Mouse (Mus musculus) CD4-positive helper T cell, adult 2 months (primary cell): ENCODE measurements around the gene Etnk2.
"Not testable (repeated sequence)": the region's sequence is repeated elsewhere in the genome, so short reads cannot be mapped to it uniquely, and the experiment has no call there.

Experiments used
- DNase-seq: peaks from one replicate; pipeline ENCODE4 v3.0.0-alpha.2; 2012; ENCODE audit warnings: low read depth, missing footprints, low spot score

The Etnk2 gene

DNA sequence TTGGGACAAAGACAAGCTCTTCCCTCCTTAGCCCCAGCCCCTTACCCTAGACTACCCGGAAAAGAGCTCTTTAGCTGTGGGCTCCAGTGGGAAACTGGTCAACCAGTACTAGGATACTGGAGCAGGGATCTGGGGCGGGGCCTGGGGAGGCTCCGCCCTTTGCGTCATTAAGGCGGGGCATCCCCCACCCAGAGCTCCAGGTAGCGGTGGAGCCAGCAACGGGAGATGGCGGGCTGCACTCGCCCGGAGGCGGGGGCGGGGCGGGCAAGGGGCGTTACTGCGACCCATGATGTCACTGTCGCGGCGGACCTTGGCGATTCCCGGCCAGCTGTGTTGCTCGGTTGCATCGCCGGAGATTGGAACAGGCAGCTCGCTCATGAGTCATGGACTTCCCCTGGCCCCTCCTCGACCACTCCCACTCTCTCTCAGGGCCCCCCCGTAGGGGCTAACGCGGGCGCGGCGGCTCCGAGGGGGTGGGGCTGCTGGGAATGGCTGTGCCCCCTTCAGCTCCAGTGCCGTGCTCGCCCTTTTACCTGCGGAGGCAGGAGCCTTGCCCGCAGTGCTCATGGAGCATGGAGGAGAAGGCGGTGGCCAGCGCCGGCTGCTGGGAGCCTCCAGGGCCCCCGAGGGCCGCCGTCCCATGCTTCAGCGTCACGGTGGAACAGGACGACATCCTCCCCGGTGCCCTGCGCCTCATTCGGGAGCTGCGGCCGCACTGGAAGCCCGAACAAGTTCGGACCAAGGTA lies at the start of gene Etnk2:
Gene Etnk2, plus strand, starts transcription at position 297 of the 746 bp plus-strand sequence.
- DNase-seq = peak; percentile 43

DNA sequence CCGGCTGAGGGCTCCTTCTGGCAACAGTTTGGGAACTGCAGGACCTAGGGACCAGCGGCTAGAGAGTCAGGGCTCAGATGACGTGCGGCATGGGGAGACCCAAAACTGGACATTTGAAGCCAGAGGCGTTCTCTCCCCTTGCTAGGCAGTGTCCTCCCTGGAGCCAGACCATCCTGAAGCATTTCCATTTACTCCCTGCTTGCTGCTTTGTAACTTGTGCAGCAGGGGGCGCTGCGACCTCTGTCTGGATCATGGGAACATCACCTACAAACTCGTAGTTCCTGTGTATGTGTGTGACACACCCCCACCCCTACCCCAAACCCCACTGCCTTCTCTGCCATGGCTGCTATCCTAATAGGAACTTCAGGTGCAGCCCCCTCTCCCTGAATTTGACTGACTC lies 49.0 kb upstream of the Etnk2 start:
- DNase-seq = peak; percentile 23

DNA sequence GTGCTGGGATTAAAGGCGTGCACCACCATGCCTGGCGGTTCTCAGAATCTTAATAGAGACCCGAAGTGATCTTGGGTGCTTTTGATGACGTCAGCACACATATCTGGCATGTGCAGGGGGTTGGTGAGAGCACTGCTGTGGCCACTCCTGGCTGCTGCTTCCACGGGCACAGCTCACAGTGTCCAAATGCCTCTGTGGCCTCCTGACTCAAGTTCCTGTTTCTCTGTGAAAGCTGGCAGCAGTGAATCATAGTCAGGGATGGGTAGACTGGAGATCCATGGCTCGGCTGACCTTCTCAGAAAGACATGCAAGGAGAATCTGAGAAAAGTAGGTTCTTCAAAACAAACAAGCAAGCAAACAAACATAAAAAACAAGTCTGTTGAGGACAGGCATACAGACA lies 47.6 kb upstream of the Etnk2 start:
- DNase-seq = no peak

DNA sequence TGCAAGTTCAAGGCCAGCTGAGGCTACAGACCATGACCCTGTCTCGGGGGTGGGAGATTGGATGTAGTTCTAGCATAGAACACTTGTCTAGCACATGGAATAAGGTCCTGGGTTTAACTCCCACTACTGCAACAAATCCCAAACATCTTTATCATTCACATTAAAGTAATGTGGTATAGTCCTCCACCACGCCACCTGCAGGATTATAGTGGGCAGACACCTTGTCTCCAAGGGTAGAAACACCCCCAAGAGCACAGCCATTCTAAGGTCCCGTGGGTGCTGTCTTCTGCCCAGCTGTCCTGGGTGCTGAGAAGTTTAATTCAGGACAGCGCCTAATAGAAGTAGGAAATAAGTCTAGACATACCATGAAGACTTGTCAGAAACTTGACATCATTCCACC lies 46.8 kb upstream of the Etnk2 start:
- DNase-seq = no peak

DNA sequence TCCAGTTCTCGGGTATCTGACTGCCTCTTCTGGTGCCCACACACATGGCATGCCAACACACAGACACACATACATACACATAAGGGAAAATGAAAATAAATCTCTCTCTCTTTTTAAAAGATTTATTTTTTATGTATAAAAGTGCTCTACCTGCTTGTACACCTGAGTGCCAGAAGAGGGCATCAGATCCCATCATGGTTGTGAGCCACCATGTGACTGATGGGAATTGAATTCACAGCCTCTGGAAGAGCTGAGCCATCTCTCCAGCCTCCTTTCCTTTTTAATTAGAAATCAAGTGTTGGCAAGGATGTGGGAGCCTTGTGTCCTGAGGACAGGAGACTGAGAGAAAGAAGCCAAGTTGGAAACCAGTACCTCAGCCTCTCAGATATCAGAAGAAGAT lies 46.2 kb upstream of the Etnk2 start:
- DNase-seq = no peak

DNA sequence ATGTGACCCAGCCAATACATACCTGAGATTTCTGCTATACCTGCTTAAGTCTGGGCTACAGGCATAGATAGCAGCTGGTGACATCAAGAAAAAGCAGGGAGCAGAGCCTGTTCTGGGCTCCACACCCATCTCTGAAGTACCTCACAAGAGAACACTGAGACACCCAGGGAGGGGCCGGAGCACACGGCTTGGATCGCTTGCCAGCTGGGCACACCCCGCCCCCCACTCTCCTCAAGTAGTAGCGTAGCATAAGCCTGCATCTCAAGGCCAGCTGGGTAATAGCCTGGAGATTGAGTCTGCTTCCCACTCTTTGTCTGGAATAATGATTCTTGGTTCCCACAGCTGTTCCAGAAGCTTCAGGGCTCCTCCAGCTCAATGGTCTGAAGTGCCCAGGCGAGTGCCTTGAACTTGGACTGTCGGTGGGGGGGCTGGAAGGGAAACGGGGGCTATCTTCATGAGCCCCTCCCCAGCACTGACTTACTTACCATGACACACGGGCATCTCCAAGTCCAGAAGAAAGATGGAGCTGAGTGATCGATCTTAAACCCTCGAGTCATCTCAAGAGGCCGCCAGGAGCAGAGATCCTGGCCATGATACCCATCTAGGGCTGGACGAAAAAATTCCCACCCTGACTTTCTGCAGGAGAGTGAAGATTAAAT lies 42.0 kb upstream of the Etnk2 start, which contains the start of gene Kiss1:
Gene Kiss1, plus strand, starts transcription at position 609 of the 659 bp plus-strand sequence.
- no peak for DNase-seq

DNA sequence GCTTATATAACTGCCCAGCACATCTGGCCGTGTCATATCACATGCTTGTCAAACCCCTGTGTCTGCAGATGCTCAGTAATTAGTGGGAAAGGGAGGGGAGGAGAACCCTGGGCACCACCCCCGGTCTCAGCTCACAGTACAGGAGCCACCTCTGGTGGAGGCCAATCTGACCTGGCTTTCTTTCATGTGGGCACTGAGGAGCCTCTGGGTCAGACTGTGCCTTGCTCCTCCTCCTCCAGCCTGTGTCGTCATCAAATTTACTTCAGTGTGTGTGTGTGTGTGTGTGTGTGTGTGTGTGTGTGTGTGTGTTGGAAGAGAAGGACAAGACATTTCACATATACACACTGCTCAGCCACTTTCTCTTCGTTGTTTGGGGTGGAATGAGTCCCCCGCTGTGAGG lies 40.0 kb upstream of the Etnk2 start:
- no peak for DNase-seq

DNA sequence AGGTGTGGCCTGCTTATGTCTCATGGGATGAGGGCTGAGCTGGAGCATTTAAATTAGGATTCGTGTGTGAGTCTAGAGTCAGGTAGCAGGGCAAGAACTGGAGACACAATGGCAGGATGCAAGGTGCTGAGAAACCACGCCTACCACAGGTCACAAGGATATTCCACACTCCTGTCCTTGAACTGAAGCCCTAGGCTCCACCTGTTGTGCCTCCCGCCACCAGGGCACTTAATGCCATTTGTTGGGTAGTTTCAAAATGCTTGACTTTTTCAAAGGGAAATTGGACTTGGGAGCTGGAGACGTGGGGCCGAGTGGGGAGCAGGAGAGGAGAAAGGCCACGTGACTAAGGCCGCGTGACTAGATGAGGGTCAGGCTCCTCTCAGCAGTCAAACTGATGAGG lies 37.4 kb upstream of the Etnk2 start:
- DNase-seq = no peak

DNA sequence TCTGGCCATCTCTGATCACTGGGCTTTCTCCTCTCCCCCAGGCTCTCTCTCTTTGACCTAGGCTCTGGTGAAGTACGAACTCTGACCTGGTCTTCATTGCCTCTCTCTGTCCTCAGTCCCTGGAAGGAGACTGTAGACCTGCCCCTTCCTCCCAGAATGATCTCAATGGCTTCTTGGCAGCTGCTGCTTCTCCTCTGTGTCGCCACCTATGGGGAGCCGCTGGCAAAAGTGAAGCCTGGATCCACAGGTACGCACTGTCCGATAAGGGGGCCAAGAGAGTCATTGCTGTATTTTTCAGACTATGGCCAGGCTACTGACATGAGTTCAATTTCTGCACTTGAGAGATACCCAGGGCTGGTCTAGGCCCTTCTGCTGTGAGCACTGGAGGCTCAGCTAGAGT lies 36.3 kb upstream of the Etnk2 start:
- DNase-seq = no peak

DNA sequence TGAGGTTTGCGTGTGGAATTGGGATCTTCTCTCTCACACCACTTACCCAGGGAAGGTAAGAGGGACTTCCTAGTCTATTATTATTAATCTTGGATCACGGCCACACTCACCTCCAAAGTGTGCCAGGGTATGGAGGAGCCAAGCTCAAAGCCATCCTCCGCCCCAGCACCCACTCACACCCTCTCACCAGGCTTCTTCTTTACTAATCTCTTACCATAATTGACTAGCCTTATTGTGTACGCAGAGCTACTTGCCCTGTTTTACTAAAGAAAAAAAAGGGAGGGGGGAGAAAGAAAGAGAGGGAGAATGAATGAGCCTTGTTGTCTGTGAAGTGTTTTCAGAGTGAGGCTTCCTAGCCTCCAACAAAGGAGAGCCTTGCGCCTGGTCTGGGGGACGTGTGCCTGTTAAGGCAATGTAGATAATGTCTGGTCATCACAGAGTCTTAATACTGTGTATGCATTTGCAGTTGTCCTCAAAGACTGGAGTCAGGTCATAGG lies 35.0 kb upstream of the Etnk2 start:
- no peak for DNase-seq

DNA sequence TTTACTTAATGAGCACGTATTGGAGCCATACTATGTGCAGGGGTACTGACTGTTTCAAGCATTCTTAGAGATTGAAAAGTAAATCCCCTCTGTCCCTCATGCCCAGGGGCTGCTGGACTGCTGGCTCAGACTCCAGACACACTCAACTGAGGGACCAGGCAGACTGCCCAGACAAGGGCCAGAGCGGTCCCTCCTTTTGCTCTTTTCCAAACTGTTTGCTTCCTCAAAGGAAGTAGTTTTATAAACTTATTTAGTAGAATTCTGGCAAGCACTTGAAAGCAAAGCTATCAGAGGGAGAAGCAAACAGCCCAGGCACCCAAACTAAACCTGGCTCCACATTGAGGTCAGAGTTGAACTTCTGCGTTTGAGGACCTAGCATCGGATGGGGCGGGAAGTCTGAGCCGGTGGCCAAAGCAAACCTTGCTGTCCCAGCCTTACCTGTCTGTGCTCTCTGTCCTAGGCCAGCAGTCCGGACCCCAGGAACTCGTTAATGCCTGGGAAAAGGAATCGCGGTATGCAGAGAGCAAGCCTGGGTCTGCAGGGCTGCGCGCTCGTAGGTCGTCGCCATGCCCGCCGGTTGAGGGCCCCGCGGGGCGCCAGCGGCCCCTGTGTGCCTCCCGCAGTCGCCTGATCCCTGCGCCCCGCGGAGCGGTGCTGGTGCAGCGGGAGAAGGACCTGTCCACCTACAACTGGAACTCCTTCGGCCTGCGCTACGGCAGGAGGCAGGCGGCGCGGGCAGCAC lies 34.3 kb upstream of the Etnk2 start:
- DNase-seq = no peak

DNA sequence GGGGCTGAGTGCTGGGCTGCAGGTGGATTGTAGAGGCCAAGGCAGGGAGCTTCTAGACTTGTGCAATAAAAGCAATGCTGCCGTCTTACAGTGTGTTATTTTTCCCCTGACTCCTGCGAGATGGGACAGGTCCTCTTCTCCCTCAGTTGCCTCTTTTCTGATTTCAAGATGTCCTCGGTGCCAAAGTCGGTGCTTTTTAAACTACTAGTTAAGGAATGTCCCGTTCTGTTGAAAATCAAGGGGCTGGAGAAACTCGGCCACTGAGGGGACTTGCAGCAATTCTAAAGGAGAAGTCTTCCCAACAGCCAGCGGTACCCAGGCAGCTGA lies 33.8 kb upstream of the Etnk2 start:
- DNase-seq = no peak

DNA sequence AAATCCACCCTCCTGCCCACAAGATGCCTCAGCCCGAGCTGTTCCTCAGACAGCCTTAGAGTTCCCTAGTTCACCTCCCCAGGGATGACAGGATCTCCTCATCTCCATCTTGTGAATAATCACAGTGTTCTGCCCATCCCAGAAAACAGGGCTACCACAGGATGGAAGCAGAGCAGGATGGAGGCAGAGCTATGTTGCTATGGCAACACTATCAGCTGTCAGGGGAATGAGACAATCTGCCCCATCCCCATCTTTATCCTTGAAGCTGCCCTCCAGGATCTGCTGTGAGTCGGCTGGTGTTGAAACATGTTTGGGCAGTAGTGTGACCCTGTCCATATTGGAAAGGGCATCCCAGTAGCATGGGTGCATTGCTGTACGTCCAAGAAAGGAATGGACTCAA lies 32.2 kb upstream of the Etnk2 start:
- no peak for DNase-seq

DNA sequence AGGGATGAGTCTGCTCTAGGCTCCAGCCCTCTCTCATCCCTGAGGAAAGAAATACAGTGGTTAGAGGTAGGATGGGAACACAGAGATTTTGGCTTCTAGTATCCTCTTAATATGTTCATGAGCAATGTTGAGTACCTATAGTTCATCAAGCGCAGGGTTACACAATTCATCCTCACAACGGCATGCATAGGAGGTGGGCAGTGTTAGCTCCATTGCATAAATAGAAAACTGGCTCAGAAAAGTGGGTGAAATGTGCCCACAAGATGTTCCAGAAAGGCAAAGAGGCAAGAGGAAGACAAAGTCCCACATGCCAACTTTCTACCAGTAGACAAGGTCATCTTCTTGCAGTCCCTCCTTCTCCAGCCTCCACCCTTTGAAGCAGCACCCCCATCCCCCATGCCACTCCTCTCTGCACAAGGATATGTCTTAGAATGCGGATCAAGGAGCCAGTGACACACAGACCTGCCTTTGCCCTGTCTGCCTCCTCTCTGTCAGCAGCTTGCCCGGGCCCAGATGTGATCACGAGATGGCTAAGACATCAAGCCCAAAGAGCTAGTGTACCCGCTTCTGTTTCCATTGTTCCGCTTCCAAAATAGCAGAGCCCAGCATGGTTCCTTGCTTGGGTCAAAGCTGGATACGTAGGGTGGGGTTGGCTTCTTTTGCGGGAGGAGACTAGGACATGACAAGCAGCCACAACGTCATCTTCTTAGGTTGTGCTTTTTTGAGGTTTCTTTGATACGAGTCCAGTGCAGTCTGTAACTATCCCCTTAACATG lies 30.5 kb upstream of the Etnk2 start:
- no peak for DNase-seq

DNA sequence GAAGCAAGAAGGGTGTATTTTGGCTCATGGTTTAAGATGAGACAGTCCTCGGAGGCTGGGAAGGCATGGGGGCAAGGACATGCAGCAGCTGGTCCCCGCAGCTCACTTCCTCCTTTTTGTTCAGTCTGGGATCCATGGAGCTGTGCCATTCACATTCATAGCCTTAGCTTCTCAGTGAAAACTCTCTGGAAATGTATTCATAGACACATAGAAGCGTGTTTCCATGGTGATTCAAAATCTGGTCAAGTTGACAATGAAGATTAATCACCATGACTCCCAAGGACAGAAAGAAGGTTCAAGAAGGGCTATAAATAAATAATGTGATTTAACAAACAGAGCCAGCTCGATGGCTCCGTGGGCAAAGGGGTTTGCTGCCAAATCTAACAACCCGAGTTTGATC lies 29.4 kb upstream of the Etnk2 start:
- DNase-seq = no peak

DNA sequence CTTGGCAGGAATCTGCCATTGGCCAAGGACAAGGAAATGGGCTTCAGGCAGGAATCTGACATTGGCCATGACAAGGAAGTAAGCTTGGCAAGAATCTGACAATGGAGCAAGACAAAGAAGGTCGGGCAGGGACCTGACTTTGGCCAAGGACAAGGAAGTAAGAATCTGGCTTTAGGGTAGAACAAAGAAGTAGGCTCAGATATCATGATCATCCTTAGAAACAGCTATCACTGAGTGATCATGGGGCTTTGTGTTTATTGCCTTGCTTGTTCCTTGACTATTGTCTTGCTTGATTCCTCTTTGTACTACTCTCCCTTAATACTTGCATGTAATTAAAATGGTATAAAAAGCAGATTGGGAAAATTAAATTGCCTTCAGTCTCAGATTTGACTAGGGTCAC lies 23.0 kb upstream of the Etnk2 start:
- not testable (repeated sequence) for DNase-seq

DNA sequence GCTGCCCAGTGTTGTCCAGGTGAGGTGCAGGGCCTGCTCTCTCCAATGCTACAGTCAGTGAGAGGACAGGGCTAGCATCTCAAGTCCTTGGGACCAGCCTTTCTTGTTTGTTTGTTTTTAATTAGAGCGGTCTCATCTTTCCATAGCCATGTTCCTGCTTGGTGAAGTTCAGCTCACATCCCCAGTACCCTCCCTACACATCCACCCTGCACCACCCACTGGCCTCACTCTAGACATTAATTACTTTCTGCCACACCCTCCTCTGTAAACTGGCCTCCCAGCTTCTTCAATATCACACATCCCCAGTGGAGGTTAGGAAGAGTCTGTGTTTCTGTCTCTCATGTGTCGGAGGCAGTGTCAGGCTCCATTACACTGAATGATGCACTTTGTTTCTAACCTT lies 19.0 kb upstream of the Etnk2 start:
- no peak for DNase-seq

DNA sequence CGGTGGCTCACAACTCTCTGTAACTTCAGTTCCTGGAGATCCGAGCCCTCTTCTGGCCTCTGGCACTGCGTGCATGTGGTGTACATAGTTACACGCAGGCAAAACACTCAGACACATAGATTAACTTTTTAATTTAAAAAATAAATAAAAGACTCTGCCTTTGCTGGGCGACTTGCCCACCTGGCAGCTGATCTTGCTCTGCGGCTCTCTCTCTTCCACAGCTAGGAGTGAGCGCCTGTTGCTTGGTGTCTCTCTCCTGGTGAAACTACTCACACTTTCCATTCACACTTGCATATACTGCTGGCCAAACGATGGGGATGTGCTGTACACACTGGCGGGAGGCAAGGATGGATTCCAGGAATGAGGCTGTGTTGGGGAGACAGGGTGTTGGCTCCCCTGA lies 16.8 kb upstream of the Etnk2 start:
- DNase-seq = no peak

DNA sequence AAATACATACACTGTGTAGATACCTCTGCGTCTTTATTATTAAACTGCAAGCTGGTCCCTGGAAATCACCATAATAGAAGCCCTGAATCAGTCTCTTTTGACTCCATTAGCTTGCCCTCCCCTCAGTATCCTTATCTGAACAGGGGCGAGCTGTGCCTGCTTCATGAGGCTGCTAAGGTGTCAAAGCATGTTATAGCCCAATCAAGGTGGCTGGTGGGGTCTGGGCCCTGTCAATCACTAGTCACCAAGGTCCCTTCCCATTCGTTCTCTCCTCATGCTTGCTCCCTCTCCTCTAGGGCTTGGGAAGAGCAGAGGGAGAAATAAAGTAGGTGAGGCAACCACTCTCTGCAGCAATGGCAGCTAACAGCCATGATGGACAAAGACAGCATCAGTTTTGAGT lies 16.1 kb upstream of the Etnk2 start:
- no peak for DNase-seq

DNA sequence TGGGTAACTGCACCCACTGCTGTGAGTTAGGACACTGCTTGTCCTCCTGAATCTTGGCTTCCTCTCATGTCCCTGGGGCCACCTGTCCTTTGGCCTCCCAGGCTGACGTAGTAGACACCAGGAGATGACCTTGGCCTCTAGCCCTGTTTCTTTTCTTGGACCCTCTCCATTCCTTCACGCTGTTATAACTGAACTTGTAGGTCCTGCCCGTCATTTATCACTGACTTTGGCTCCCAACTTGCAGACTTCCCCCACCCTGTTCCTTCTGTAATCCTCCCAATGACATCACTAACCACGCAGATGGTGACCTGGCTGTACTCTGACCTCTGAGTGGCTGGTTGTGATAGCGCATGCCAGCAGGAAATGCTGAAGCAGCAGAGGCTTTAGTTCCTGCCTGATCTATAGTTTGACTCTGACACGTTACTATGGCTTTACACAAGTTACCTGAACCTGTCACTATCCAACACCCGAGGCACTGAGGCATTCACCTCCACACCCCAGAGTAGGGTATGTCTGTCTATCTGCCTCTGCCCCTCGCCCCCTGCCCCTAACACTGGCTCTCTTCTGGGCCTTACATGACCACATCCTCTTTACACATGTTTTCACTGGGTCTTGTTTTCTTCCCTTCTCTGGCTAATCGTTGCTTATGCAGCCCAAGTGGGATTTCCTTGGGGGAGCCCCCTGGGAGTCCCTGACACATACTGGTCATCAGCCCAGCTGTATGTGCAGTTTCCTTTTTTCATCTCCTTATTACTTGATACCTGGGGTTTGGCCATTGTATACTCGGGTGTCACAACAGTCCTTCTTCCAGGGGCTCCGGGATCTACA lies 15.5 kb upstream of the Etnk2 start:
- no peak for DNase-seq

DNA sequence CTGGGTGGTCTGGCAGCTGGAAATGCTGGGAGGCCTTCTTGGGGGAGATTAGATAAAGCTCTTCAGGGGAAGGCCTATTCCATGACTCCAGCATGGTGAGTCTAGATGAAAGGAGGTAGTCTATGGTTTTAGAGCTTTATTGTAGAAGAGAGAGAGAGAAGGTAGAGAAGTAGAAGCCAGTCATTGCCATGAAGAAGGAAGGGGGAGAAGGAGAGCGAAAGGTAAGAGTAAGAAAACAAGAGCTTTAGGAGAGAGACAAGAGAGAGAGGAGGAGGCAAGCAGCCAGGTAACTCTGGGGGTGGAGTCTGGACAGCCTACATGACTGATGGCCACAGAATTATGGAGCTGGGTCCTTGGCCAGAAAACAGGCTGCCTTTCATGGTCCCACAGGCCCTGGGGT lies 13.2 kb upstream of the Etnk2 start, which contains the start of gene Ren1:
Gene Ren1, plus strand, starts transcription at position 301 of the 400 bp plus-strand sequence.
- no peak for DNase-seq
